Mouse (Mus musculus) lung, postnatal 0 days (tissue): ENCODE measurements around the gene Samd4b.
A peak's percentile ranks its signal among the peaks of the same experiment; 100 is the strongest.

Source experiments
- CTCF ChIP-seq: IDR thresholded peaks from 2 replicates; pipeline ENCODE4 v1.5.1; 2016; ENCODE audit warnings: antibody characterized with exemption, mild to moderate bottlenecking
- EP300 ChIP-seq: IDR thresholded peaks from 2 replicates; pipeline ENCODE4 v1.6.1; 2016; ENCODE audit warnings: antibody characterized with exemption, mild to moderate bottlenecking, control low read depth

- TF ChIP-seq CTCF (peak; percentile 58), EP300 (no peak)
These were observed 199.9 kb downstream of the Samd4b start for GRCm38 (mm10) chr7:28398000-28398399.
